Mouse (Mus musculus): Measurements from ENCODE around the gene Slc5a5.

DNA sequence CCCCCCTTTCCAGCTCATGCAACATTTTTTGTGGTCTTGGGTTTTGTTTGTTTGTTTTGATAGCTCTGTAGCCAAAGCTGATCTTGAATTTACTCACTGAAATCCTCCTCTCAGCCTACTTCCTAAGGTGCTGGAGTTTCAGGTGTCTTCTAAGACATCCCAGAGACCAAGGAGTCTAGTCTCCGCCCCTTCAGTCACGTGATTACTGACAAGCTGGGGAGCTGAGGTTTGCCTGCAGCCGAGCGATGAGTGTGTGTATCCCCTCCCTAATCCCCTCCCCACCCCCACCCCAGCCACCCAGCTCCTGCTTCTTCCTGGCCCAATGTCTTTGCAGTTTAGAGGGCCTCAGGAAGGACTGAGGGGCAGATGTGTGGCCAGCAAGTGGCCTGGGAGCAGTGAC lies 35.0 kb downstream of the Slc5a5 start:
- TF ChIP-seq CTCF (IDR thresholded peaks at IDR 0.05; ENCODE audit: borderline replicate concordance, control insufficient read depth, extremely low read depth, insufficient read depth, low read length, poor library complexity) (no peak), POLR2A (IDR thresholded peaks at IDR 0.05; ENCODE audit: control insufficient read depth, extremely low read depth, insufficient read depth, low read length, poor library complexity) (no peak)

Data from thymus, adult 2 months (tissue).